Mouse (Mus musculus) hindbrain, embryonic 10.5 days (tissue): ENCODE data around the gene Akap13. TPM values are rescaled to one million over a fixed set of nuclear protein-coding genes. Genes with fewer than 3 reads are reported as not detected.

ENCODE experiments used
- DNase-seq: peaks from one replicate; pipeline ENCODE4 v3.0.0-alpha.2; 2017; ENCODE audit warnings: low spot score
- H3K27ac ChIP-seq: fragments of 300-500 bp; sonication (generic); 2 replicates; pipeline ENCODE4 v1.5.1; 2016; ENCODE audit warnings: mild to moderate bottlenecking, moderate library complexity
- H3K27me3 ChIP-seq: fragments of 300-500 bp; sonication (generic); 2 replicates; pipeline ENCODE4 v1.6.1; 2016; ENCODE audit warnings: mild to moderate bottlenecking; ENCODE audit not compliant: poor library complexity, insufficient read depth, severe bottlenecking
- H3K36me3 ChIP-seq: fragments of 300-500 bp; sonication (generic); 2 replicates; pipeline ENCODE4 v1.6.1; 2016; ENCODE audit warnings: mild to moderate bottlenecking, moderate library complexity
- H3K4me1 ChIP-seq: fragments of 300-500 bp; sonication (generic); replicated peaks from 2 replicates; pipeline ENCODE4 v1.6.1; 2016; ENCODE audit warnings: mild to moderate bottlenecking
- H3K4me3 ChIP-seq: fragments of 300-500 bp; sonication (generic); 2 replicates; pipeline ENCODE4 v1.5.1; 2016; ENCODE audit warnings: mild to moderate bottlenecking, moderate library complexity
- H3K9me3 ChIP-seq: fragments of 300-500 bp; sonication (generic); 2 replicates; pipeline ENCODE4 v1.6.1; 2016; ENCODE audit warnings: mild to moderate bottlenecking, moderate library complexity
- WGBS: fragments of 180-500 bp; shearing (Covaris S2); methylation state at CpG from one replicate; pipeline ENCODE4 v1.1.7; 2016; 5-methylcytosine and 5-hydroxymethylcytosine counted together
- polyA plus RNA-seq: library from polyadenylated mRNA; unstranded; fragments of >200 nt; fragmentation: Nextera tagmentation; extraction: Ambion mirVana; gene quantifications from 2 replicates; pipeline ENCODE4 v1.2.1, GENCODE M21; 2016

Gene Akap13
- polyA plus RNA-seq, 1 experiment from 2014 or later: 24.9 TPM

DNA sequence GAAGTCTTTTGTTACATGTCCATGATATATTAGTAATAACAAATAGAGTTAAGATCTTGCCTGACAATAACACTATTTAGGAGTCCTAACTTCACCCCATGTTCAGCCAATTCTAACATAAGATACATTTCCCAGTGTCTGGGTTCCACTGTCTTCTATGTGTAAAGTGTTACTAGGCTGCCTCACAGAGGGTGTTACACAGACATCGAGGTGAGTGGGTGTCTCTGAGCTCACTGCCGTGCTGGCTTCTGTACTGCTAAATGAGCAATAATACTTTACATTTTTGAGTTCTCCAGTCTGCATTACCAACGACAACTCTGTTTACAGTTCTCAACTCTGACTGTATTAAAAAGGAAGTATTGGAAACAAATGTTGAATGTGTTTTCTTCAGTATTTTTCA, 209.1 kb downstream of the Akap13 start:
- 89% methylated on average over 3 of the region's 3 CpGs for WGBS
- Histone ChIP-seq H3K4me1 (peaks cover 6% of the 10 kb centered on the region; the same call in 1 of the 2 replicates), H3K27me3 (no peaks in the 10 kb centered on the region), H3K36me3 (peaks cover 8% of the 10 kb centered on the region; the same call in 1 of the 2 replicates), H3K9me3 (no peaks in the 10 kb centered on the region), H3K27ac (no peak overlapping the region), H3K4me3 (no peak overlapping the region)
- DNase-seq: no peak

DNA sequence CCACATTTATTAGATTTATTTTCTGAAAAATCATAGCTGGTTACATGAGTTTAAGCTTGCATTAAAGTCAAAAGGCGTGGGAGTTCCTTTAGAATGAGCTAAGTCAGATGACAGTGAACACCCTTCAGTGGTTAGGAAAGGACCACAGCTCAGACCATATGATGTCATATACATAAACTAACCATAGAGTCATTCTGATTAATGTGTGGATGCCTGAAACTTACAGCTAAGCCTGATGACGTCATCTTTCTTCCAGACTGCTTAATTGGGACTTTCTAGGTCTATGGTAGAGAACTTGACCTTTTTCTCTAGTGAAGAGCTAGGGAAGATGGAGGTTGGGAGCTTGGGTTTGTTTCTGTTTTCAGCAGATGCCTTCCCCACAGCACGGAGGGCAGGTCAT, 211.6 kb downstream of the Akap13 start:
- DNase-seq: no peak
- Histone ChIP-seq H3K27me3 (no peaks in the 10 kb centered on the region), H3K27ac (no peak overlapping the region), H3K4me3 (no peak overlapping the region), H3K9me3 (no peaks in the 10 kb centered on the region), H3K36me3 (peaks cover 8% of the 10 kb centered on the region; the same call in 1 of the 2 replicates), H3K4me1 (peaks cover 6% of the 10 kb centered on the region; the same call in 1 of the 2 replicates)
- 90% methylated on average over 3 of the region's 3 CpGs for WGBS

DNA sequence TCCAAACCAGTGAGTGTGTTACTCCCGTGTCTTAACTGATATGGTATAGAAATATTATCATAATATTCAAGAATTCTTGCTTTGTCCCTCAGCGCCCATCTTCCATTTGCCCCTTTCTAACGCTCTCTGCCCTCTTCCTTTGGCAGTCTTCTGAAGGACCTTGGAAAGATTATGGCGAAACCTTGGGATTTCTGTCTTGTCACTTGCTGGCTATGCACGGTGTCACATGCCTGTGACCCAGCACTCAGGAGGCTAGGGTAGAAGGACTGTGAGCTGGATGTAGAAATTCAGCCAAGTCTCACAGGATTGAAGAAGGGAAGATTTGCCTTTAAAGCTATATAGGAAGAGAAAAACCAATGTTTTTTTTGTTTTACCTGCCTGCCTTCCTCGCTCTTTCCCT, 212.2 kb downstream of the Akap13 start:
- Histone ChIP-seq H3K4me1 (peaks cover 6% of the 10 kb centered on the region; the same call in 1 of the 2 replicates), H3K27ac (no peak overlapping the region), H3K9me3 (no peaks in the 10 kb centered on the region), H3K4me3 (no peak overlapping the region), H3K36me3 (peaks cover 8% of the 10 kb centered on the region; the same call in 1 of the 2 replicates), H3K27me3 (no peaks in the 10 kb centered on the region)
- no peak for DNase-seq
- 91% methylated on average over 6 of the region's 6 CpGs for WGBS

DNA sequence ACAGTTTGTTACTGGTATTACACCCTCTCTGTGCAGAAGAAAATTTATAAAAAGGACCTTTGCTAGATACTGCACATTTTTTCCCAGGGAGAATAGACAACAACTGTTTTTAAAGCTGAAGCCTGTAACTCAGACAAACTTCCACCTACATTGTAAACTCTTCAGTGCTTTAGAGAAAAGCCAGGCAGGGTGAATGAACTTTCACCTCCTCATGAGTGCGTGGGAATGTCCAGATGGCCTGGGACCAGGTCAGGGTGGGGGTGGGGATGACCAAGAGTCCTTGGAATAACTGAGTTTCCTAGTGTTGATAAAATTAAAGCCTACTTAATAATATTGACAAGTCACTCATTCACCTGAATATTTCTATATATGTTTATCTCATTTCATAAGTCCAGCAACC, 213.1 kb downstream of the Akap13 start:
- Histone ChIP-seq H3K27me3 (no peaks in the 10 kb centered on the region), H3K36me3 (peaks cover 8% of the 10 kb centered on the region; the same call in 1 of the 2 replicates), H3K4me3 (no peak overlapping the region), H3K4me1 (peaks cover 6% of the 10 kb centered on the region; the same call in 1 of the 2 replicates), H3K27ac (no peak overlapping the region), H3K9me3 (no peaks in the 10 kb centered on the region)
- 43% methylated on average over 1 of the region's 1 CpGs for WGBS
- no peak for DNase-seq

DNA sequence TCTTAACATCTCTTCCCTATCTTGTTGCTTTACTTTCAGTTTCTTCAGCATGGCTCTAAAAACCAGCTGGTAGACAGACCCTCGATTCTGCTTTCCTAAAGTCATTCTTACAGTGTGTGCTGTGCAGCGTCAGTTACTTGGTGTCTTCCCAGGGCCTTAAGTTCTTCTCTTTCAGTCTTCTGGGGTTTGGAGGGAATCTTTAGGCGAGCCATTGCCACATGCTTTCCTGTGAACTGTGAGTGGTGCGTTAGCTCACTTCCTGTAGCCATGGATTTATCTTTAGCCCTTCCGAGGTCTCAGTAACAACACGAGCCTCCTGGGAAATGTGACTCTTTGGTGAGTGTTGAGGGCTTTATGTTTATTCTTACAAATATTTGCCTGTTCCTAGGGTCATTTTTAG, 214.1 kb downstream of the Akap13 start:
- no peak for DNase-seq
- H3K27ac ChIP-seq: no peak overlapping the region
- no peaks in the 10 kb centered on the region for H3K27me3 ChIP-seq
- WGBS: 79% methylated on average over 6 of the region's 6 CpGs
- no peaks in the 10 kb centered on the region for H3K9me3 ChIP-seq
- H3K4me1 ChIP-seq: peaks cover 6% of the 10 kb centered on the region; the same call in 1 of the 2 replicates
- no peak overlapping the region for H3K4me3 ChIP-seq
- peaks cover under 1% of the 10 kb centered on the region; the same call in 1 of the 2 replicates for H3K36me3 ChIP-seq

DNA sequence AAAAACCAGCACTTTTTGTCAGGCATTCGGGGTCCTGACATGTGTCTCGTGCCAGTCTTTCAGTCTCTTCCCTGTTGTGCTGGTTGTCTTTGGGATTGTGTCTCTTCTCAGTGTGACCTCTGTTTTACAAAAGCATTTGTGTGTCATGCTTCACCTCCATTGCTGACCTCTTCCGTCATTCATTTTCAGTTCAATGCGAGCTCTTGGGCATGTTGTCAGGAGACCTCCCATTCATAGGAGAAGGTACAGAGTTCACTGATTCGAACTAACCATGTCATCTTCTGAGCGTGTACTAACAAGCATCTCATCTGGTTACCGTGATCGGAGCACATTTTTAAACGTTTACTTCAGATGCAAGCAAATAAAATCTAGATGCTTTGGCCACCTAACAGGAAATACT, 224.3 kb downstream of the Akap13 start:
- H3K27me3 ChIP-seq: peaks cover 14% of the 10 kb centered on the region; the same call in 1 of the 2 replicates
- 33% methylated on average over 9 of the region's 9 CpGs for WGBS
- no peak overlapping the region for H3K4me3 ChIP-seq
- peak; percentile 12 for DNase-seq
- peaks cover 12% of the 10 kb centered on the region for H3K36me3 ChIP-seq
- no peaks in the 10 kb centered on the region for H3K9me3 ChIP-seq
- H3K4me1 ChIP-seq: peaks cover 6% of the 10 kb centered on the region
- no peak overlapping the region for H3K27ac ChIP-seq

DNA sequence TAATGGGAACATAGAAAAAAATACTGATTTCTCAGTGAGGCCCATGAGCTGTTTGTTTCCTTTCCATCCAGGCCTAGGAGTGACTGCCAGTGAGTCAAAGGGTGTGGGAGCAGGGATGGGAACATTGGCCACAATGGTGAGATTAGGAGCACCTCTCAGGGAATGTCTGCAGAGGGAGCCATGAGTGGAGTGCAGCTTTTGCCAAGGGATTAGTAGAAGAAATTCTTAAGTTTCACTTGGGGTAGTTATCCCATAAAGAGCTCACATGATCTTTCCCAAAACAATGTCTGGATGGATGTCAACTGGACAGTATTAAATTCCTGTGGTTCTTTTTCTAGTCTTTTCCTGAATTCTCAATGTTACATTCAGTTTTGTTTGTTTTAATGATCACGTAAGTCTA, 227.6 kb downstream of the Akap13 start:
- no peak overlapping the region for H3K4me3 ChIP-seq
- no peak overlapping the region for H3K27ac ChIP-seq
- peaks cover 4% of the 10 kb centered on the region; the same call in 1 of the 2 replicates for H3K27me3 ChIP-seq
- no peak for DNase-seq
- H3K4me1 ChIP-seq: peaks cover 6% of the 10 kb centered on the region
- WGBS: 94% methylated on average over 1 of the region's 1 CpGs
- H3K9me3 ChIP-seq: no peaks in the 10 kb centered on the region
- H3K36me3 ChIP-seq: peaks cover 16% of the 10 kb centered on the region

DNA sequence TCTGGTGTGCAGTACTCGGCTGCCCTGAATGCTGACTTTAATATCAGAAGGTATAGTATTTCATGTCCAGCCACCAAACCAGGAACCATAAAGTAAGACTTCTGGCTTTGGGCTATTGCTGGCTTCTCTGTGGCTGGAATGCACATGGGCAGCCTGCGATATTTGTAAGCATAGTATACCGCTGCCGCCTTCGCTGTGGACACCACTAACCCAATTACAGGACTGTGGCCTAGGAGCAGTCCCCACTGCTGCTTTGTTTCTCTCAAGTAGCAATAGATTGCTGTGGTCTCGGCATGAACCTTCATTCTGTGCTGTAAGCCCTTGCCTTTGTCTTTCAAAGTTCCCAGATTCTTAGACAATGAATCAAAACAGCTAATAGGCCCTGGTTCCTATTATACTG, 228.1 kb downstream of the Akap13 start:
- Histone ChIP-seq H3K4me1 (peaks cover 6% of the 10 kb centered on the region), H3K27ac (no peak overlapping the region), H3K4me3 (no peak overlapping the region), H3K27me3 (no peaks in the 10 kb centered on the region), H3K36me3 (peaks cover 18% of the 10 kb centered on the region), H3K9me3 (no peaks in the 10 kb centered on the region)
- no peak for DNase-seq
- 85% methylated on average over 6 of the region's 6 CpGs for WGBS

DNA sequence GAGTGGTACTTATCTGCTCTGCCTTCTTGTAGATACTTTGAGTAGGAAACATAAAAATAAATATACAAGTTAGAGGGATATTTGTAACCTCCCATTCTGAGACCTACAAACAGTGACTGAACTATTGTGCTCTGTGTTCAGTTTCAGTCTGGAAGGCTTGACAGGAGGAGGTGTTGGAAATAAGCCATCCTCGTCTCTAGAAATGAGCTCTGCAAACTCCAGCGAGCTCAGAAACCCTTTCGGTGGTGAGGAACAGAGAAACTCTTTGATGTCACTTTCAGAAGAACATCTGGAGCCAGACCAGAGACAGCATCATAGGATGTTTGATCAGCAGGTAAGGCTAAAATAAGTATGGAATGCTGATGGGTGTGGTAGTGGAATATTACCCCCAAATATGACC, 229.6 kb downstream of the Akap13 start:
- H3K27me3 ChIP-seq: no peaks in the 10 kb centered on the region
- no peaks in the 10 kb centered on the region for H3K9me3 ChIP-seq
- WGBS: 92% methylated on average over 3 of the region's 3 CpGs
- H3K4me3 ChIP-seq: no peak overlapping the region
- no peaks in the 10 kb centered on the region for H3K4me1 ChIP-seq
- H3K27ac ChIP-seq: no peak overlapping the region
- no peak for DNase-seq
- peaks cover 29% of the 10 kb centered on the region for H3K36me3 ChIP-seq

DNA sequence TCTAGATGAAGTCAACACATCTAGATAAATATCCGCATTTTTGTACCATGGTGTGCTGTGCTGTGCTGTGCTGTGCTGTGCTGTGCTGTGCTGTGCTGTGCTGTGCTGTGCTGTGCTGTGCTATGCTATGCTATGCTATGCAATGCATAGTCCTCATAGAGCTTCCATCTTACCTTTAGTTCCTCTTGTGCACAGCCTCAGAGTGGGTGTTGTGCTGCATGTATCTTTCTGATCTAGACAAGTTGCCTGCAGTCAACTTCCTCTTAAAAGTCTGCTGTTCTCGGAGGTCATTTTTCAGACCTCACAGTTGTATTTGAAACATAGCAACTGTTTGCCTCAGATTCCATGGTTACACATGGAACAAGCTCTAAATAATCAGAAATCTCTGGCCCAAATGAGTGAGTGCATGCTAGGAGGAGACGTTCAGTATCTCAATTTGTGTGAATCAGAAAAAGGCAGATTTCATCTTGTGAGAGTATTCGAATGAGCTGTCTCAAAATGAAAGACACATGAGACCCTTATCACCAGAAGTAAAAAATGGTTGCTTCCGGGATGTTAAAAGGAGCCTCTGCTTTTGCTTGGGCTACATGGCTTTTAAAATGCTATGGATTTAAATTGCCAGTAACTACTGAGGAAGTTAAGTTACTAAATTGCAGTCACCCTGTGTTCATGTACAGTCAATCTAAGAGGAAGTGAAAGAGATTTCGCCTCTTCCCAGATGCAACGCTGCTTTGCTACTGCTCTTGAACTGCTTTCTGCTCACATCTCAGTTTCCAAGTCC, 230.9 kb downstream of the Akap13 start:
- 90% methylated on average over 7 of the region's 7 CpGs for WGBS

DNA sequence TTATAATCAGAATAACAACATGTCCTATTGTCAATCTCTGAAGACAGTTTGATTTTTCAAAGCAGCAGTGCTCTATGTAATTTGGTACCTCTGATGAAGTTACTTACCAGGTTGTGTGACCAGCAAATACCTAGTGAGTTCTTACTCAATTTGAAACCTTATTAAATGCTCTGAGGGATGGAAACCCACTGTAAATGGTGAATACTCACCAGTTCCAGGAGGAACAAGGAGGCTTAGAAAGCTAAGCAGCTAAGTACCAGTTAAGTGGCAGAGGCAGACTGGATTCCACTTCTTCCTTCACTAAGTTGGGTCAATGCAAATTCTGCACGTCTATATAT, 231.5 kb downstream of the Akap13 start:
- no peak for DNase-seq
- Histone ChIP-seq H3K27ac (no peak overlapping the region), H3K27me3 (no peaks in the 10 kb centered on the region), H3K9me3 (no peaks in the 10 kb centered on the region), H3K4me1 (no peaks in the 10 kb centered on the region), H3K4me3 (no peak overlapping the region), H3K36me3 (peaks cover 31% of the 10 kb centered on the region)
- 83% methylated on average over 1 of the region's 1 CpGs for WGBS

More for the DNA sequence above, 230.9 kb downstream of the Akap13 start:
- Histone ChIP-seq H3K27me3 (no peaks in the 10 kb centered on the region), H3K4me1 (no peaks in the 10 kb centered on the region), H3K36me3 (peaks cover 31% of the 10 kb centered on the region), H3K9me3 (no peaks in the 10 kb centered on the region), H3K27ac (no peak overlapping the region), H3K4me3 (no peak overlapping the region)
- no peak for DNase-seq

DNA sequence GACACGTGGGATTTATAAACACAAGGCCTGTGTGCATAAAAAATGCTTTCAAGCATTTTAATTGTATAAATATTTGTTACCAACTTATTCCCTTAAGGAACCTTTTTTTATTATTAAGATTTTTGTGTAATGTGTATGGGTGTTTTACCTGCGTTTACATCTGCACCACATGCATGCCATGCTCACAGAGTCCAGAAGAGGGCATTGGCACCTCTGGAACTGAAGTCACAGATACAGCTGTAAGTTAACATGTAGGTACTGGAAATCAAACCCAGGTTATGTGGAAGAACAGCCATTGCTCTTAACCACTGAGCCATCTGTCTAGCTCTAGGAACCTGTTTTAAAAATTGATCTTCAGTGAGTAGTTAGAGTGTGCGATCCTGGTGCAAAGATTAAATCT, 232.8 kb downstream of the Akap13 start:
- Histone ChIP-seq H3K4me3 (no peak overlapping the region), H3K36me3 (peaks cover 31% of the 10 kb centered on the region), H3K9me3 (no peaks in the 10 kb centered on the region), H3K4me1 (no peaks in the 10 kb centered on the region), H3K27me3 (no peaks in the 10 kb centered on the region), H3K27ac (no peak overlapping the region)
- DNase-seq: no peak
- 90% methylated on average over 3 of the region's 3 CpGs for WGBS

DNA sequence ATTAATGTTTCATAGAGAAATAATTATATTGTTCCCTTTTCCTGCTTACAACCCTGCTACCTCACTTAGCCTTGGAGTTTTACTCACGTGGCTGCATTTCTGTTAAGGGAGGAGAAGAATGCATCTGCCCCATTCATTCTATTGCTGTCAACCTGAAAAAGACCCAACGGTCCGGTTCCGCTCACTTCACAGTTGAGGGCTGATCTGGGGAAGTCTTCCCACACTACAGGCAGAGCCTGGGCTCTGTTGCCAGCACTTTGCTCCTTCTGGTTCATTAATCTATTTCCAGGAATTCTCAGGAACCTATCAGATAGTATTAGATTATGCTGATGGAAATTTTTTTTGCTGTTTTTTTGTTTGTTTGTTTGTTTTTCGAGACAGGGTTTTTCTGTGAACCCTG, 239.4 kb downstream of the Akap13 start:
- H3K36me3 ChIP-seq: peaks cover 28% of the 10 kb centered on the region
- no peaks in the 10 kb centered on the region for H3K9me3 ChIP-seq
- H3K27ac ChIP-seq: no peak overlapping the region
- H3K4me1 ChIP-seq: no peaks in the 10 kb centered on the region
- H3K4me3 ChIP-seq: no peak overlapping the region
- no peaks in the 10 kb centered on the region for H3K27me3 ChIP-seq
- no peak for DNase-seq
- 86% methylated on average over 5 of the region's 5 CpGs for WGBS
